Mouse (Mus musculus): Measurements from ENCODE around the gene Fga.

Fga gene

DNA sequence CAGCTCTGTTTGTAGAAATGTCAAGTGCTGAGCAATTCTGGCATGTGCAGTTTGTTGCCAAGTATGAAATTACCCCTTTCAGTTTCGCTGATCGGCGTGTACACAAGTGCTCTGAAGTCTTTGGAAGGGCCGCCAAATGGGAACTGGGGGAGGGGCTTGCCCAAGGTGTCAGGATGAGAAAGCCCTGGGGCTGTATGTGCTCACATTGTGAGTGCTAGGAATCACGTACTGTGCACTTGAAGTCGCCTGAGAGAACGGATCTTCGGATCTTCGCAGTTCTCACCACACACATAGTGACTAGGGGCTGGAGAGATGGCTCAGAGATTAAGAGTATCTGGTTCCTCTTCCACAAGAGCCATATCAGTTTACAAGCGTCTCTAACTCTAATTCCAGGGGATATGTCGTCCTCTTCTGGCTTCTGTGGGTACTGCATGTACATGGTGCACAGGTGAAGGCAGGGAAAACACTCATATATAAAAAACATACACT is 54.7 kb downstream of the Fga start:
- in situ Hi-C loops (cut with MboI; ENCODE audit: unreplicated experiment in 2 of 2), result loop anchor here (5.0 kb wide), 1 partner anchor 78 kb away; no protein-coding TSS in a partner anchor

Measured in v-Abl transformed pro-B cells (cell line).